Mouse (Mus musculus) forebrain, embryonic 12.5 days (tissue): Measurements from ENCODE around the gene Ift122. TPM values are rescaled to one million over a fixed set of nuclear protein-coding genes. Genes with fewer than 3 reads are reported as not detected.
"Not testable (repeated sequence)": the region's sequence is repeated elsewhere in the genome, so short reads cannot be mapped to it uniquely, and the experiment has no call there.

ENCODE experiments used
- ATAC-seq: fragments of 200-750 bp; cut with Nextera tagmentation; 2 replicates; pipeline ENCODE4 v1.8.0; 2017; ENCODE audit warnings: moderate TSS enrichment; ENCODE audit not compliant: low FRiP score
- H3K27ac ChIP-seq: fragments of 300-500 bp; sonication (generic); 2 replicates; pipeline ENCODE4 v1.5.1; 2016; ENCODE audit warnings: mild to moderate bottlenecking
- H3K27me3 ChIP-seq: fragments of 300-500 bp; sonication (generic); 2 replicates; pipeline ENCODE4 v1.6.1; 2016; ENCODE audit warnings: mild to moderate bottlenecking
- H3K36me3 ChIP-seq: fragments of 300-500 bp; sonication (generic); replicated peaks from 2 replicates; pipeline ENCODE4 v1.6.1; 2016; ENCODE audit warnings: mild to moderate bottlenecking
- H3K4me1 ChIP-seq: fragments of 300-500 bp; sonication (generic); 2 replicates; pipeline ENCODE4 v1.6.1; 2016
- H3K4me2 ChIP-seq: fragments of 300-500 bp; sonication (generic); 2 replicates; pipeline ENCODE4 v1.6.1; 2016; ENCODE audit warnings: mild to moderate bottlenecking, moderate library complexity
- H3K4me3 ChIP-seq: fragments of 300-500 bp; sonication (generic); replicated peaks from 2 replicates; pipeline ENCODE4 v1.5.1; 2016; ENCODE audit warnings: mild to moderate bottlenecking
- H3K9ac ChIP-seq: fragments of 300-500 bp; sonication (generic); 2 replicates; pipeline ENCODE4 v1.6.1; 2016; ENCODE audit warnings: mild to moderate bottlenecking
- H3K9me3 ChIP-seq: fragments of 300-500 bp; sonication (generic); 2 replicates; pipeline ENCODE4 v1.6.1; 2016
- WGBS: fragments of 180-500 bp; shearing (Covaris S2); methylation state at CpG from one replicate; pipeline ENCODE4 v1.1.7; 2016; 5-methylcytosine and 5-hydroxymethylcytosine counted together
- polyA plus RNA-seq: library from polyadenylated mRNA; unstranded; fragments of >200 nt; fragmentation: Nextera tagmentation; extraction: Ambion mirVana; gene quantifications from 2 replicates; pipeline ENCODE4 v1.2.1, GENCODE M21; 2016

The Ift122 gene
- polyA plus RNA-seq, 1 experiment from 2014 or later: 29.9 TPM

- 5% methylated on average over 20 of the region's 20 CpGs for WGBS
- Histone ChIP-seq H3K4me3 (peak overlapping the region; percentile 58), H3K4me2 (peak overlapping the region; percentile 65), H3K36me3 (peaks cover 18% of the 10 kb centered on the region), H3K27me3 (no peaks in the 10 kb centered on the region), H3K9me3 (no peaks in the 10 kb centered on the region), H3K4me1 (peaks cover 21% of the 10 kb centered on the region), H3K9ac (peak overlapping the region; percentile 65), H3K27ac (peak overlapping the region; percentile 89)
- no peak; the same call in 1 of the 2 replicates for ATAC-seq
These were observed 702 bp upstream of the Ift122 start for GRCm38 (mm10) chr6:115852446-115853090.

DNA sequence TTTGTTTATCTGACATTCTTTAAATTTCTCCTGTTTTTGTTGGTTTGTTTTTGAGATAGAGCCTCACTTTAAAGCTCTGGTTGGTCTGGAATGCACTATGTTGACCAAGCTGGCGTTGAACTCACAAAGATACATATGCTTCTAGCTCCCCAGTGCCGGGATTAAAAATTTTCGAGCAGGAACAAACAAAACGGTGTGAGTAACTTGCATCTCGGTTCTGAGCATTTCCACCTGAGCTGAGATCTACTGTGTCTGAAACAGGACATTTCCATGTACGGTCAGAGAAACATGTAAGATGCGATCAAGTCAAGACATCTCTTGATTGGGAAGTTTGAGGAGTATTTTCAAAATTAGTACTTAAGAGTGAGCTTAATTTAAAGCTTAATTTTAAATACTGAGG is 715 bp downstream of the Ift122 start:
- Histone ChIP-seq H3K9ac (peak overlapping the region; percentile 60), H3K27ac (peak overlapping the region; percentile 94), H3K36me3 (peaks cover 10% of the 10 kb centered on the region), H3K4me2 (peak overlapping the region; percentile 54), H3K27me3 (no peaks in the 10 kb centered on the region), H3K4me1 (peaks cover 21% of the 10 kb centered on the region), H3K9me3 (no peaks in the 10 kb centered on the region), H3K4me3 (peak overlapping the region; percentile 58)
- ATAC-seq: 0 out of 2 replicates have a peak, but pooled peaks have one; percentile 0
- WGBS: 42% methylated on average over 7 of the region's 7 CpGs

DNA sequence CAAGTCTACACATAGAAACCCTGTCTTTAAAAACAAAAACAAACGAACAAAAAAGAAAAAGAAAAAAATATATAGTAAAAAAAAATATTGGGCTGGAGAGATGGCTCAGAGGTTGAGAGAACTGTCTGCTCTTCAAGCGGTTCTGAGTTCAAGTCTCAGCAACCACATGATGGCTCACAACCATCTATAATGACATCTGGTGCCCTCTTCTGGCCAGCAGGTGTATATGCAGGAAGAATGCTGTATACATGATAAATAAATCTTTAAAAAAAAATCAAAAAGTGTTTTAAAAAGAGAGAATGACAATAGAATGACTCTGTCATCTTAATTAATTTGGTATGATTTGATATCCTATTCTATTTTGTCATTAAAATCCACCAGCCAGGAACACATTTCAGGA is 1.2 kb downstream of the Ift122 start:
- Histone ChIP-seq H3K9me3 (no peaks in the 10 kb centered on the region), H3K4me3 (no peak overlapping the region), H3K27me3 (no peaks in the 10 kb centered on the region), H3K4me1 (peaks cover 21% of the 10 kb centered on the region), H3K27ac (no peak overlapping the region), H3K4me2 (no peak overlapping the region), H3K36me3 (peaks cover 9% of the 10 kb centered on the region), H3K9ac (no peak overlapping the region)
- ATAC-seq: no peak
- WGBS: 71% methylated on average over 2 of the region's 2 CpGs

GRCm38 (mm10) chr6:115855733-115856360 is 2.6 kb downstream of the Ift122 start:
- ATAC-seq: no peak
- peaks cover 21% of the 10 kb centered on the region for H3K4me1 ChIP-seq
- H3K36me3 ChIP-seq: no peaks in the 10 kb centered on the region
- H3K4me2 ChIP-seq: no peak overlapping the region
- H3K27me3 ChIP-seq: no peaks in the 10 kb centered on the region
- H3K9ac ChIP-seq: no peak overlapping the region
- H3K27ac ChIP-seq: no peak overlapping the region
- H3K4me3 ChIP-seq: no peak overlapping the region
- no peaks in the 10 kb centered on the region for H3K9me3 ChIP-seq
- 94% methylated on average over 3 of the region's 3 CpGs for WGBS

DNA sequence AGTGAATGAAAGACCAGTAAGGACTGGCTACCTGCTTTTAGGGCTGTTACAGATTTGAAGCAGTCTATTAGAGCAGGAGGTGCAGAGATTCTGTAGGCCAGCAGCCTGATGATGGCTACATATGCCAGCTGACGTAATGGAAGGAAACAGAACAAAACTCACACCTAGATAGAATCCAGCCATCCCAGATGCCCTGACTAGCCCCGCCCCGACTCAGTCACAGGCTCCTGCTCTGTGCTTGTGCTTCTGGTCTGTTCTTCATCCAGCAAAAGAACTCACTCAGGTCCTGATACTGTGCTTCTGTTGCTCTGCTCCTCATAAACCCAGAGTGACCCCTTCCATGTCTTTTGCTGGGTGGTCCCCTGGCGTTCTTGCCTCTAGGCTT is 3.1 kb downstream of the Ift122 start:
- no peaks in the 10 kb centered on the region for H3K36me3 ChIP-seq
- no peak overlapping the region; the same call in 1 of the 2 replicates for H3K9ac ChIP-seq
- no peak for ATAC-seq
- H3K4me1 ChIP-seq: peaks cover 21% of the 10 kb centered on the region
- no peaks in the 10 kb centered on the region for H3K27me3 ChIP-seq
- H3K27ac ChIP-seq: no peak overlapping the region
- 81% methylated on average over 4 of the region's 4 CpGs for WGBS
- H3K4me3 ChIP-seq: no peak overlapping the region
- H3K4me2 ChIP-seq: no peak overlapping the region
- H3K9me3 ChIP-seq: no peaks in the 10 kb centered on the region

- peaks cover 11% of the 10 kb centered on the region; the same call in 1 of the 2 replicates for H3K36me3 ChIP-seq
- H3K4me1 ChIP-seq: peaks cover 8% of the 10 kb centered on the region; the same call in 1 of the 2 replicates
- H3K9ac ChIP-seq: no peak overlapping the region
- no peak for ATAC-seq
- no peak overlapping the region for H3K4me3 ChIP-seq
- 59% methylated on average over 4 of the region's 4 CpGs for WGBS
- H3K27ac ChIP-seq: no peak overlapping the region
- H3K4me2 ChIP-seq: no peak overlapping the region
- H3K27me3 ChIP-seq: no peaks in the 10 kb centered on the region
- H3K9me3 ChIP-seq: no peaks in the 10 kb centered on the region
These were observed 6.0 kb downstream of the Ift122 start for GRCm38 (mm10) chr6:115859258-115859657.

DNA sequence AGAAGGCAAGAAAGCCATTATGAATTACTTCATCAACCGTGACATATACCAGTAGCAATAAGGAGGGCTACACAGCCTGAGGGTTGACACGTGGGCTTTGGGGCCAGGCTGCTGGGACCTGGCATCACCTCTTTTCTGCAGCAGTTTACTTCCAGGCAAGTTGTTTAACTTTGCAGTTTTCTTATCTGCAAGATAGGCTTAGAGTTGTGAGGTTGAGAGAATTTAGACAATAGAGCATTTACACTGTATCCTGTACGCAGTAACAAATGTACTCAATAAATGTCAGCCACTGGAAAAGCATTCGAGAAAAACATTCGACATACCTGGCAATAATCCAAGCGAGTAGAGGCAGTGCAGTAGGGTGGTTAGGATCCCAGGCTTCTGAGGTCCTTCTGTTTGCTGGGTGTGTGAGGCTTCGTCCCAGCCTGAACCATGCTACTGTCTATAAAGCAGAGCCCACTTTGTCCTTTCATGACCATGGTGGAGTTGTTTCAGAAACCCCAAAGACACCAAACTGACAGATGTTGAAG is 6.8 kb downstream of the Ift122 start:
- no peak overlapping the region for H3K4me2 ChIP-seq
- no peak overlapping the region for H3K4me3 ChIP-seq
- ATAC-seq: no peak
- H3K36me3 ChIP-seq: peaks cover 13% of the 10 kb centered on the region; the same call in 1 of the 2 replicates
- no peak overlapping the region for H3K9ac ChIP-seq
- H3K9me3 ChIP-seq: no peaks in the 10 kb centered on the region
- H3K4me1 ChIP-seq: peaks cover 8% of the 10 kb centered on the region; the same call in 1 of the 2 replicates
- H3K27me3 ChIP-seq: no peaks in the 10 kb centered on the region
- 83% methylated on average over 7 of the region's 7 CpGs for WGBS
- H3K27ac ChIP-seq: no peak overlapping the region

DNA sequence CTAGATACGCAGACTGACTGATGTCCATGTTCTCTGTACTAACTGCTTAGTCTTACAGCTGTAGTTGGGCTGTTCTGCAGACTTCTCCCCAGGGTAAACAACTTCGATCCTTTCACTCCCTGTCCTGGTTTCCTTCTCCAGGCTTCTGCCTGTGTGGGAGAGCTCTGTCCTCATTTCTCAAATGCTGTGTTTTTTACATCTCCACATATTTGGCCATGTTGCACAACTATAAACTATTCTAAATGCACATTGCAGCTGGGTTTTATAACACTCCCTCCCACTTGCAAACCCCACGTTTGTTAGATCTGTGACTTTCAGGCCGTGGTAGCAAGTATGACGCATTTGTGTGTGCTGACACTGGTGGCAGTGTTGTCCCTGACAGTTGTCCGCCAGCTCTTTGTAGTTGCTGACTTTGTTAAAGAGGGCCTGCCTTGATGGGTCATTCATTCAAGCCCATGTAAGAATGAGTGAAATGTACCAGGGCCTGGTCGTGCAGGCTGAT is 10.1 kb downstream of the Ift122 start:
- Histone ChIP-seq H3K36me3 (peaks cover 13% of the 10 kb centered on the region; the same call in 1 of the 2 replicates), H3K9ac (no peak overlapping the region), H3K27me3 (no peaks in the 10 kb centered on the region), H3K4me2 (no peak overlapping the region), H3K4me1 (no peaks in the 10 kb centered on the region), H3K4me3 (no peak overlapping the region), H3K9me3 (no peaks in the 10 kb centered on the region), H3K27ac (no peak overlapping the region)
- WGBS: 77% methylated on average over 7 of the region's 7 CpGs
- ATAC-seq: no peak

- 95% methylated on average over 4 of the region's 4 CpGs for WGBS
- H3K9me3 ChIP-seq: no peaks in the 10 kb centered on the region
- H3K36me3 ChIP-seq: peaks cover 13% of the 10 kb centered on the region; the same call in 1 of the 2 replicates
- no peaks in the 10 kb centered on the region for H3K4me1 ChIP-seq
- no peak for ATAC-seq
- no peak overlapping the region for H3K9ac ChIP-seq
- H3K4me3 ChIP-seq: no peak overlapping the region
- no peak overlapping the region for H3K4me2 ChIP-seq
- H3K27me3 ChIP-seq: no peaks in the 10 kb centered on the region
- H3K27ac ChIP-seq: no peak overlapping the region
These were observed 12.0 kb downstream of the Ift122 start for GRCm38 (mm10) chr6:115865246-115865645.

DNA sequence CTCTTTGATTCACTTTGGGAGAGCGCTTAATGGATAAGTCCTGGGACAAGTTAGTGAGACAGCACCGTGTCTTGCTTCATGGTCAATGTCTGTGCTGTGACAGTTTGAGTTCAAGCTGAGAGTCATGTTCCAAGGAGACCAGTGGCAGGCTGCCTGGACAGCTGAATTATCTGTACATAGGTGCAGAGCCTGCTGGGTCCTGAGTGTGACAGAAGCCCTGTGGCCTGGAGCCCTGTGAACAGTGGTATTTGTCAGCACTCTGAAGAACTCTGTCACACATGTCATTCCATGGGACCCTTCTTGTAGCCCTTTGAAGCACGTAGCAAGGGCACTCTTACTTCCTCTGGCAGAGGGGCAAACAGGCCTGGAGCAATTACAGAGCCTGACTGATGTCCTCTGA is 13.9 kb downstream of the Ift122 start:
- H3K9me3 ChIP-seq, ATAC-seq, H3K27ac ChIP-seq, H3K27me3 ChIP-seq, H3K9ac ChIP-seq, H3K4me2 ChIP-seq, H3K4me1 ChIP-seq, H3K4me3 ChIP-seq: not testable (repeated sequence)
- H3K36me3 ChIP-seq: peaks cover 13% of the 10 kb centered on the region; the same call in 1 of the 2 replicates
- WGBS: no CpG with 5 or more reads among the region's 3 CpGs

- H3K9me3 ChIP-seq, H3K27ac ChIP-seq, H3K4me2 ChIP-seq, H3K9ac ChIP-seq, H3K4me1 ChIP-seq, H3K27me3 ChIP-seq, ATAC-seq, H3K36me3 ChIP-seq, H3K4me3 ChIP-seq: not testable (repeated sequence)
- WGBS: no CpG with 5 or more reads among the region's 3 CpGs
These were observed 18.0 kb downstream of the Ift122 start for GRCm38 (mm10) chr6:115871318-115871717.

- 95% methylated on average over 2 of the region's 2 CpGs for WGBS
- Histone ChIP-seq H3K4me3 (no peak overlapping the region), H3K4me2 (no peak overlapping the region), H3K9me3 (no peaks in the 10 kb centered on the region), H3K9ac (no peak overlapping the region), H3K4me1 (no peaks in the 10 kb centered on the region), H3K27ac (no peak overlapping the region), H3K36me3 (peaks cover 18% of the 10 kb centered on the region), H3K27me3 (no peaks in the 10 kb centered on the region)
- no peak for ATAC-seq
These were observed 24.0 kb downstream of the Ift122 start for GRCm38 (mm10) chr6:115877239-115877638.
